Mouse (Mus musculus): ENCODE results near the gene Rac1. TPM values are rescaled to one million over a fixed set of nuclear protein-coding genes. Genes with fewer than 3 reads are reported as not detected.

Gene Rac1
- polyA plus RNA-seq, 1 experiment from 2014 or later, result 401 TPM

- WGBS, result 92% methylated on average over 3 of the region's 3 CpGs
- Histone ChIP-seq H3K4me3 (no peak overlapping the region), H3K4me2 (no peak overlapping the region; the same call in 1 of the 2 replicates), H3K27ac (ENCODE audit: poor library complexity, severe bottlenecking) (peak overlapping the region; percentile 76), H3K9ac (peak overlapping the region; percentile 32; the same call in 1 of the 2 replicates), H3K9me3 (replicated peaks) (no peaks in the 10 kb centered on the region), H3K36me3 (peaks cover 63% of the 10 kb centered on the region), H3K4me1 (replicated peaks) (peaks cover 27% of the 10 kb centered on the region), H3K27me3 (replicated peaks) (no peaks in the 10 kb centered on the region)
- no peak for ATAC-seq (ENCODE audit: insufficient number of reproducible peaks, low FRiP score)
These were observed 56.7 kb downstream of the Rac1 start for GRCm38 (mm10) chr5:143471165-143471546.

- H3K27me3 ChIP-seq (replicated peaks), result no peaks in the 10 kb centered on the region
- H3K9me3 ChIP-seq (replicated peaks), result no peaks in the 10 kb centered on the region
- no peak overlapping the region for H3K4me3 ChIP-seq
- H3K27ac ChIP-seq (ENCODE audit: poor library complexity, severe bottlenecking), result peak overlapping the region; percentile 76
- ATAC-seq (ENCODE audit: insufficient number of reproducible peaks, low FRiP score), result peak; percentile 76
- H3K4me2 ChIP-seq, result no peak overlapping the region; the same call in 1 of the 2 replicates
- H3K9ac ChIP-seq, result peak overlapping the region; percentile 32; the same call in 1 of the 2 replicates
- 52% methylated on average over 15 of the region's 15 CpGs for WGBS
- peaks cover 31% of the 10 kb centered on the region for H3K4me1 ChIP-seq (replicated peaks)
- peaks cover 58% of the 10 kb centered on the region for H3K36me3 ChIP-seq
These were observed 57.2 kb downstream of the Rac1 start for GRCm38 (mm10) chr5:143470421-143471164.

DNA sequence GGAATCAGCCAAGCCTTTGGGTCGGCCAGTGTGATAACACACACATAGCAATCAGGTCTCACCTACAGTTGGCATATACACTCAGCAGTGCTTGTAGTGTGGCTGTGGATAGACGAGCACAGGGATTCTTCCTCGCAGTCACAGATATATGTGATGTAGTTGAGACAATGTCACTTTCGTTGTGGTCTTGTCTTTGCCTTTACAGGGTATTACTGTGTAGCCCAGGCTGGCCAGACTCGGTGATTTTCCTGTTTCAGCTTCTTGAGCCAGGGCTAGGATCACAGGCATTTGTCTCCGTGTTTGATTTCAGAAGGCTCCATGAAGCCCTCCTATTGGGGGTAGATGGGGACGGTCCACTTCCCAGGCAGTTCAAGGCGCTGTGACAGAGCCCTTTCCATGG lies 58.2 kb downstream of the Rac1 start:
- no peak overlapping the region for H3K9ac ChIP-seq
- WGBS, result 86% methylated on average over 8 of the region's 8 CpGs
- H3K36me3 ChIP-seq, result peaks cover 48% of the 10 kb centered on the region
- no peak overlapping the region for H3K4me2 ChIP-seq
- H3K4me3 ChIP-seq, result no peak overlapping the region
- H3K27ac ChIP-seq (ENCODE audit: poor library complexity, severe bottlenecking), result no peak overlapping the region
- ATAC-seq (ENCODE audit: insufficient number of reproducible peaks, low FRiP score), result no peak
- no peaks in the 10 kb centered on the region for H3K27me3 ChIP-seq (replicated peaks)
- peaks cover 36% of the 10 kb centered on the region for H3K4me1 ChIP-seq (replicated peaks)
- no peaks in the 10 kb centered on the region for H3K9me3 ChIP-seq (replicated peaks)

GRCm38 (mm10) chr5:143467931-143468330 lies 59.9 kb downstream of the Rac1 start:
- no peaks in the 10 kb centered on the region for H3K27me3 ChIP-seq (replicated peaks)
- H3K9ac ChIP-seq, result peak overlapping the region; percentile 1; the same call in 1 of the 2 replicates
- peaks cover 42% of the 10 kb centered on the region for H3K4me1 ChIP-seq (replicated peaks)
- no peak overlapping the region for H3K4me2 ChIP-seq
- H3K4me3 ChIP-seq, result no peak overlapping the region
- H3K36me3 ChIP-seq, result peaks cover 33% of the 10 kb centered on the region
- no peaks in the 10 kb centered on the region for H3K9me3 ChIP-seq (replicated peaks)
- no peak overlapping the region for H3K27ac ChIP-seq (ENCODE audit: poor library complexity, severe bottlenecking)
- WGBS, result 95% methylated on average over 6 of the region's 6 CpGs
- ATAC-seq (ENCODE audit: insufficient number of reproducible peaks, low FRiP score), result no peak

DNA sequence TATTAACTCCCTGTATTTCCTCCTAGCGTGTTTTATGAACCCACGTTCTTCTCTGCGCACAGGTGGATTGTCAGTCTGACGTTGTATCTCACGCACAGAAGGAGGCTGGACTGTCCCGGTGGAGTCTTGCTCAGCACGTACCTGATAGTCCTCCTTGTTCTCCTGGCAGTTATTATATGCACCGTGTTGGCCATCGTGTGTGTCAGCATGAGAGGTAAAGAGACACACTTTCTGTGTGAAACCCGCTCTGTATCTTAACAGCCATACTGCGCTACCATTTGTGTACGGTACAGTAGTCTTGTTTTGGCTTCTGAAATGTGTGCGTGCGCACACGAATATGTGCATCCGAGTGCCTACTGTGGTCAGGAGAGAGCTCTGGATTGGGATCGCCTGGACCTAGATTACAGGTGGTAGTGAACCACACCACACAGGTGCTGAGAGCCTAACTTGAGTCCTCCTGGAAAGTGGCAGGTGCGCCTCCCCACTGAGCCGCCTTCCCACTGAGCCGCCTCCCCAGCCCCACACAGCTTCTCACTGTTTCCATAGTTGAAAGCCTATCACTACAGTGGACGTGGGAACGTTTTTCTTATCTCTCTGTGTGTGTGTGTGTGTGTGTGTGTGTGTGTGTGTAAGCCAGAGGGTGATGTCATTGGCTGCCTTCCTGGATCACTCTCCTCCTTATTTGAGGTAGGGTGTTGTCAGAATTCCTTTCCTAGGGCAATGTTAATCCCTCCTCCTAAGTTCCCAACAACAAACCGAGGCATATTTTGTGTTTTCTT lies 60.8 kb downstream of the Rac1 start:
- no peak overlapping the region for H3K4me2 ChIP-seq
- no peak for ATAC-seq (ENCODE audit: insufficient number of reproducible peaks, low FRiP score)
- peaks cover 27% of the 10 kb centered on the region for H3K36me3 ChIP-seq
- no peak overlapping the region; the same call in 1 of the 2 replicates for H3K9ac ChIP-seq
- 84% methylated on average over 23 of the region's 23 CpGs for WGBS
- H3K27me3 ChIP-seq (replicated peaks), result no peaks in the 10 kb centered on the region
- no peaks in the 10 kb centered on the region for H3K9me3 ChIP-seq (replicated peaks)
- H3K4me1 ChIP-seq (replicated peaks), result peaks cover 40% of the 10 kb centered on the region
- H3K4me3 ChIP-seq, result no peak overlapping the region
- no peak overlapping the region for H3K27ac ChIP-seq (ENCODE audit: poor library complexity, severe bottlenecking)

GRCm38 (mm10) chr5:143465156-143466085 lies 62.4 kb downstream of the Rac1 start:
- peaks cover 24% of the 10 kb centered on the region for H3K4me1 ChIP-seq (replicated peaks)
- peak overlapping the region; percentile 89 for H3K4me2 ChIP-seq
- no peaks in the 10 kb centered on the region for H3K27me3 ChIP-seq (replicated peaks)
- peak overlapping the region; percentile 81 for H3K9ac ChIP-seq
- WGBS, result 28% methylated on average over 23 of the region's 23 CpGs
- H3K4me3 ChIP-seq, result peak overlapping the region; percentile 64
- H3K36me3 ChIP-seq, result peaks cover 27% of the 10 kb centered on the region
- H3K27ac ChIP-seq (ENCODE audit: poor library complexity, severe bottlenecking), result no peak overlapping the region
- ATAC-seq (ENCODE audit: insufficient number of reproducible peaks, low FRiP score), result no peak
- no peaks in the 10 kb centered on the region for H3K9me3 ChIP-seq (replicated peaks)

DNA sequence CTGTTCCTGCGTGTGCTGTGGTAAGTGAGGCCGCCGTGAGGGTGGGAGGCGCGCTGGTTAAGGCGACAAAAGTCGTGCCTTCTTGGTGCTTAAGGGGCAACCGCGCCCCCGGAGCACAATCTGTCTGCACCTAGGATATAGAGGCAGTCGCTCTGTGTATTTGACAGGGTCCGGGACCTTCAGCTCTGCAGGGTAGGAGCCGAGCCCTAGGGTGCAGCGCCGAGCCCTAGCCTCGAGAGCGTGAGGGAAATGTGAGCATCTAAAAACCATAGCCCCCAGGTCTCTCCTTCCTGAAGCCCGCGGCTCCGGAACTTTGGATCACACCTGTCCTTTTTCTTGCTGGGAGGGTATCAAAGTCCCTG lies 63.1 kb downstream of the Rac1 start:
- under 1% methylated on average over 20 of the region's 20 CpGs for WGBS
- ATAC-seq (ENCODE audit: insufficient number of reproducible peaks, low FRiP score), result peak; percentile 60

DNA sequence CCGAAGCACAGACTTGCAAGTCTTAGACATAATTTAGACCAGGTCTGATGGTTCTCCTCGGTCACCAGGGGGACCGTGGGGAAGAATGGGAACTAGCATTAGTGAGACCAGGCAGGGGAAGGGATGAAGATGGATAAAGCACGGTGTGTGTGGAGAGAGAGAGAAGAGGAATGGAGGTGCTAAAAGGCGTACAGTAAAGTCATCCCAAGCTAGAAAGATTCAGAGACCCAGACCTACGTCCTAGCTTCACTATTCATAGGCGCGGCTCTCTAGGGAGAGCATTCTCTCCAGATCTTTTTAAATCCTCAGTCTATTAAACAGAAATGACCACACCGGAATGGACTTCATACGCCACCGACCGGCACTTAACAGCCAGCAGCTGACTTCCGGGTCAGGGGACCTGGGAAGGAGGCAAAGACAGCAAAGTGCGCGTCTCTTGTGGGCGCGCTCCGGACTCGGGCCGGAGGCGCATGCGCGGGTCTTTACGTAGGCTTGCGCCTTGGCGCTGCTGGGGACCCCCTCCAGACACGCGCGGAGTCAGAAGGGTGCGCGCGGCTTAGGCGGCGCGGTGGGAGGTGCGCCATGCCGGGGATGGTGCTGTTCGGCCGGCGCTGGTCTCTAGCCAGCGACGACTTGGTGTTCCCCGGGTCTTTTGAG lies 63.6 kb downstream of the Rac1 start, which contains the start of gene Daglb:
Gene Daglb, plus strand, starts transcription at position 485 of the 657 bp plus-strand sequence.
- peak; percentile 92 for ATAC-seq (ENCODE audit: insufficient number of reproducible peaks, low FRiP score)
- 2% methylated on average over 43 of the region's 43 CpGs for WGBS

More for the DNA sequence above, 63.1 kb downstream of the Rac1 start:
- Histone ChIP-seq H3K36me3 (peaks cover 25% of the 10 kb centered on the region), H3K4me3 (peak overlapping the region; percentile 64), H3K4me2 (peak overlapping the region; percentile 89), H3K4me1 (replicated peaks) (peaks cover 21% of the 10 kb centered on the region), H3K9me3 (replicated peaks) (no peaks in the 10 kb centered on the region), H3K27ac (ENCODE audit: poor library complexity, severe bottlenecking) (no peak overlapping the region), H3K27me3 (replicated peaks) (no peaks in the 10 kb centered on the region), H3K9ac (peak overlapping the region; percentile 81)

DNA sequence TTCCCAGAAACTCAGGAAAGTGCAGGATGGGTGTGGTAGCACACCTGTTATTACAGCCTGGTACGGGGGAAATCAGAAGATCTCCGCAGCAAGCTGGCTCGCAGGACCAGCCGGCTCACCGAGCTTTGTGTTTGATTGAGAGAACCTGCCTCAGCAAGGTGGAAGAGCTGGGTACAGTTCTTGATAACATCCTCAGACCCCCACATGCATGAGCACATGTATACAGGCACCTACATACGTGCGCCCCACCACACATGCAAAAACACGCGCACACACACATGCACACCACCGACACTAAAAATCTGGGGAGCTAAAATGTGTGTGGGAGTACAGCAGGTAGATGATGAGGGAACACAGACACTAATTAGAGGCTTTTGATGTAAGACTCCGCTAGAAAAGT lies 64.2 kb downstream of the Rac1 start:
- Histone ChIP-seq H3K27ac (ENCODE audit: poor library complexity, severe bottlenecking) (peak overlapping the region; percentile 50; the same call in 1 of the 2 replicates), H3K4me1 (replicated peaks) (peaks cover 21% of the 10 kb centered on the region)

More for the DNA sequence above, 63.6 kb downstream of the Rac1 start, which contains the start of gene Daglb:
- peak within 1 kb of the TSS; percentile 50; the same call in 1 of the 2 replicates for H3K27ac ChIP-seq (ENCODE audit: poor library complexity, severe bottlenecking)
- H3K4me3 ChIP-seq, result peak within 1 kb of the TSS; percentile 64
- H3K9ac ChIP-seq, result peak within 1 kb of the TSS; percentile 81
- no peaks in the 10 kb centered on the region for H3K9me3 ChIP-seq (replicated peaks)
- no peaks in the 10 kb centered on the region for H3K27me3 ChIP-seq (replicated peaks)
- H3K4me1 ChIP-seq (replicated peaks), result peaks cover 21% of the 10 kb centered on the region
- H3K4me2 ChIP-seq, result peak within 1 kb of the TSS; percentile 89
- H3K36me3 ChIP-seq, result peaks cover 20% of the 10 kb centered on the region

More for the DNA sequence above, 64.2 kb downstream of the Rac1 start:
- H3K4me3 ChIP-seq, result peak overlapping the region; percentile 64
- 79% methylated on average over 11 of the region's 11 CpGs for WGBS
- no peaks in the 10 kb centered on the region for H3K9me3 ChIP-seq (replicated peaks)
- peak overlapping the region; percentile 81 for H3K9ac ChIP-seq
- peak overlapping the region; percentile 89 for H3K4me2 ChIP-seq
- H3K27me3 ChIP-seq (replicated peaks), result no peaks in the 10 kb centered on the region
- peaks cover 18% of the 10 kb centered on the region for H3K36me3 ChIP-seq
- no peak for ATAC-seq (ENCODE audit: insufficient number of reproducible peaks, low FRiP score)
